Mouse (Mus musculus): ENCODE results near the gene Krcc1. TPM values are rescaled to one million over a fixed set of nuclear protein-coding genes. Genes with fewer than 3 reads are reported as not detected.

Krcc1 gene
- total and polyA plus RNA-seq, 3 experiments = 18.7 to 40.2 (median 23.6) TPM

GRCm38 (mm10) chr6:71272316-71272741 is 852 bp downstream of the Krcc1 start (continued):
- TF ChIP-seq ELF1 (IDR thresholded peaks at IDR 0.05; ENCODE audit: low read depth, low read length) (no peak), SMC3 (IDR thresholded peaks at IDR 0.05; ENCODE audit: low read depth, low read length) (no peak), TCF12 (IDR thresholded peaks at IDR 0.05; ENCODE audit: low read depth, low read length) (0 out of 2 replicates have a peak, but pooled peaks have one; percentile 8), IRF4 (IDR thresholded peaks at IDR 0.05; ENCODE audit: low read depth, low read length) (no peak), GABPA (IDR thresholded peaks at IDR 0.05; ENCODE audit: insufficient replicate concordance, low read depth, low read length) (no peak), E2F4 (IDR thresholded peaks at IDR 0.05; ENCODE audit: insufficient replicate concordance, low read depth, low read length) (no peak), ETS1 (conservative IDR thresholded peaks at IDR 0.05; ENCODE audit: low read depth, low read length) (no peak), USF1 (IDR thresholded peaks at IDR 0.05; ENCODE audit: low read depth, low read length) (no peak), RCOR1 (conservative IDR thresholded peaks at IDR 0.05; ENCODE audit: low read depth, low read length) (no peak), ZNF384 (IDR thresholded peaks at IDR 0.05; ENCODE audit: low read depth, low read length) (peak; percentile 63), PAX5 (IDR thresholded peaks at IDR 0.05; ENCODE audit: low read length) (no peak), MEF2A (IDR thresholded peaks at IDR 0.05; ENCODE audit: borderline replicate concordance, low read depth, low read length) (no peak), MAZ (IDR thresholded peaks at IDR 0.05; ENCODE audit: low read depth, low read length) (no peak)

GRCm38 (mm10) chr6:71273715-71274114 is 2.2 kb downstream of the Krcc1 start:
- no peak overlapping the region for H3K9ac ChIP-seq (ENCODE audit: insufficient read depth, low read depth)
- DNase-seq (ENCODE audit: extremely low read depth) = peak; percentile 63
- peaks cover 0 to 3% of the 10 kb centered on the region in 2 experiments for H3K36me3 ChIP-seq (replicated peaks in 1 of 2; ENCODE audit: control insufficient read depth in 1 of 2, insufficient read depth in 1 of 2, low read length in 1 of 2)
- no peaks in the 10 kb centered on the region for H3K9me3 ChIP-seq (replicated peaks; ENCODE audit: low read length)
- no peaks in the 10 kb centered on the region for H3K27me3 ChIP-seq (replicated peaks)
- peak overlapping the region; percentile 71; the same call in 1 of the 2 replicates for H3K4me2 ChIP-seq (ENCODE audit: insufficient read depth, low read depth, poor library complexity, severe bottlenecking)
- H3K27ac ChIP-seq (ENCODE audit: insufficient read depth, low read depth) = no peak overlapping the region
- H3K4me3 ChIP-seq (replicated peaks in 1 of 3; ENCODE audit: low read depth in 2 of 3, low read length in 2 of 3, poor library complexity in 1 of 3) = no peak overlapping the region
- H3K79me2 ChIP-seq (replicated peaks; ENCODE audit: control insufficient read depth, extremely low read depth, insufficient read depth, poor library complexity, severe bottlenecking) = peaks cover 13% of the 10 kb centered on the region
- in situ Hi-C loops (cut with MboI; ENCODE audit: low pct_ligation_motif_present, low pct_unique_long_range_greater_than_20kb, low sequenced_read_pairs) = no loop called here
- dilution Hi-C loops (cut with MboI; ENCODE audit: extremely low pct_ligation_motif_present, extremely low pct_unique_long_range_greater_than_20kb, low sequenced_read_pairs) = no loop called here
- TF ChIP-seq BHLHE40 (IDR thresholded peaks at IDR 0.05; ENCODE audit: low read depth, low read length) (0 out of 2 replicates have a peak, but pooled peaks have one; percentile 17), GABPA (IDR thresholded peaks at IDR 0.05; ENCODE audit: insufficient replicate concordance, low read depth, low read length) (no peak), MEF2A (IDR thresholded peaks at IDR 0.05; ENCODE audit: borderline replicate concordance, low read depth, low read length) (peak; percentile 58; the same call in 1 of the 2 replicates), POLR2AphosphoS2 (IDR thresholded peaks at IDR 0.05; ENCODE audit: low read depth, low read length) (0 out of 2 replicates have a peak, but pooled peaks have one; percentile 30), EP300 (IDR thresholded peaks at IDR 0.05; ENCODE audit: low read length) (peak; percentile 54), ETS1 (conservative IDR thresholded peaks at IDR 0.05; ENCODE audit: low read depth, low read length) (peak; percentile 53; the same call in 1 of the 2 replicates), JUN (IDR thresholded peaks at IDR 0.05; ENCODE audit: insufficient read depth, low read depth, low read length) (peak; percentile 22; the same call in 1 of the 2 replicates), MAFK (IDR thresholded peaks at IDR 0.05; ENCODE audit: insufficient replicate concordance, low read length) (no peak), IRF4 (IDR thresholded peaks at IDR 0.05; ENCODE audit: low read depth, low read length) (peak; percentile 77)
- peaks cover 5 to 32% of the 10 kb centered on the region in 2 experiments for H3K4me1 ChIP-seq (ENCODE audit: control insufficient read depth in 1 of 2, insufficient read depth in 2 of 2)

Measured in CH12.LX (cell line).